Mouse (Mus musculus) E14TG2a.4 (cell line): ENCODE results near the gene Ubac2.

ENCODE experiments used
- CTCF ChIP-seq: conservative IDR thresholded peaks from 2 replicates; pipeline ENCODE4 v1.5.1; 2014; ENCODE audit warnings: low read length
- NANOG ChIP-seq: IDR thresholded peaks from 2 replicates; pipeline ENCODE4 v1.6.1; 2014; ENCODE audit warnings: borderline replicate concordance, low read length, mixed read lengths
- POU5F1 ChIP-seq: IDR thresholded peaks from 2 replicates; pipeline ENCODE4 v1.6.1; 2014; ENCODE audit warnings: low read length, borderline replicate concordance

DNA sequence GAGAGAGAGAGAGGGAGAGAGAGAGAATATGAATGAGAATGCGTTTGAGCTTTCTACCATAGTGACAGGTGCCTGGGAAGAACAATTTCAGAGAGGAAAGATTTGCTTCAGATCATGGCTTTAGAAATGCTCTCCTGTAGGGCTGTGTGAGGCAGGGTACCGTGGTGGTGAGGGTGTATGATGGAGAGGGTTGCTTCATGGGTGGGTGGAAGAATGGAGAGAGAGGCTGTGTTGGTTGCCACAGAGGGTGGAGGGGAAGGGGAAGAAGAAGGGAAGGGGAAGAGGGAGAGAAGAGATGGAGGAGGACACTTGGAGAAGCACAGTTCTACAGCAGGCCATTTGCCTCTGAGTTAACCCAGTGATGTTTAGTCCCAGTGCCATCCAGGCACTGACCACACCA is 19.4 kb downstream of the Ubac2 start:
- TF ChIP-seq CTCF = no peak
- no peak for TF ChIP-seq POU5F1
- no peak for TF ChIP-seq NANOG
